Mouse (Mus musculus): ENCODE measurements around the gene Cntf. TPM values are rescaled to one million over a fixed set of nuclear protein-coding genes. Genes with fewer than 3 reads are reported as not detected.

The Cntf gene
- polyA plus RNA-seq, 1 experiment from 2014 or later: 1.7 TPM

Other genes with a start within 250 kb of the Cntf start
- 22.5 and 24.5 TPM in 2 replicates for gene Fam111a, start 219.9 kb downstream of the Cntf start, polyA plus RNA-seq (2014; fragmentation: Nextera tagmentation; extraction: Ambion mirVana)
- not detected in 2 replicates for gene Gm4952, start 165.7 kb downstream of the Cntf start, polyA plus RNA-seq (2014; fragmentation: Nextera tagmentation; extraction: Ambion mirVana)
- not detected in 2 replicates for gene Glyat, start 132.3 kb downstream of the Cntf start, polyA plus RNA-seq (2014; fragmentation: Nextera tagmentation; extraction: Ambion mirVana)
- not detected in 2 replicates for gene Olfr1442, start 95.2 kb downstream of the Cntf start, polyA plus RNA-seq (2014; fragmentation: Nextera tagmentation; extraction: Ambion mirVana)
- not detected in 2 replicates for gene Olfr1443, start 87.5 kb downstream of the Cntf start, polyA plus RNA-seq (2014; fragmentation: Nextera tagmentation; extraction: Ambion mirVana)
- not detected in 2 replicates for gene Keg1, start 69.8 kb downstream of the Cntf start, polyA plus RNA-seq (2014; fragmentation: Nextera tagmentation; extraction: Ambion mirVana)
- gene Zfp91, start 30.5 kb upstream of the Cntf start, polyA plus RNA-seq (2014; fragmentation: Nextera tagmentation; extraction: Ambion mirVana): 10.6 and 11.2 TPM in 2 replicates
- gene Lpxn, start 30.6 kb upstream of the Cntf start, polyA plus RNA-seq (2014; fragmentation: Nextera tagmentation; extraction: Ambion mirVana): 0.93 and 1.1 TPM in 2 replicates
- gene Gm5244, start 81.0 kb upstream of the Cntf start, polyA plus RNA-seq (2014; fragmentation: Nextera tagmentation; extraction: Ambion mirVana): not detected in 2 replicates
- gene Olfr1444, start 91.7 kb upstream of the Cntf start, polyA plus RNA-seq (2014; fragmentation: Nextera tagmentation; extraction: Ambion mirVana): not detected in 2 replicates
- gene Olfr1445, start 118.2 kb upstream of the Cntf start, polyA plus RNA-seq (2014; fragmentation: Nextera tagmentation; extraction: Ambion mirVana): not detected in 2 replicates
- gene Olfr1446, start 127.9 kb upstream of the Cntf start, polyA plus RNA-seq (2014; fragmentation: Nextera tagmentation; extraction: Ambion mirVana): not detected in 2 replicates
- not detected in 2 replicates for gene Olfr1447, start 138.1 kb upstream of the Cntf start, polyA plus RNA-seq (2014; fragmentation: Nextera tagmentation; extraction: Ambion mirVana)
- not detected in 2 replicates for gene Olfr1448, start 158.8 kb upstream of the Cntf start, polyA plus RNA-seq (2014; fragmentation: Nextera tagmentation; extraction: Ambion mirVana)
- not detected in 2 replicates for gene Olfr1449, start 165.2 kb upstream of the Cntf start, polyA plus RNA-seq (2014; fragmentation: Nextera tagmentation; extraction: Ambion mirVana)
- gene Olfr1450, start 184.6 kb upstream of the Cntf start, polyA plus RNA-seq (2014; fragmentation: Nextera tagmentation; extraction: Ambion mirVana): not detected in 2 replicates
- not detected in 2 replicates for gene Olfr1451, start 229.4 kb upstream of the Cntf start, polyA plus RNA-seq (2014; fragmentation: Nextera tagmentation; extraction: Ambion mirVana)